Mouse (Mus musculus): Measurements from ENCODE around the gene Cdc6. TPM values are rescaled to one million over a fixed set of nuclear protein-coding genes. Genes with fewer than 3 reads are reported as not detected.
"Not testable (repeated sequence)": the region's sequence is repeated elsewhere in the genome, so short reads cannot be mapped to it uniquely, and the experiment has no call there.

Gene Cdc6
- polyA plus RNA-seq, 1 experiment from 2014 or later: 7.0 TPM

- TF ChIP-seq CTCF (IDR thresholded peaks at IDR 0.05; ENCODE audit: low read depth) (no peak), EP300 (optimal IDR thresholded peaks at IDR 0.05) (no peak)
- Histone ChIP-seq H3K27me3 (ENCODE audit: control insufficient read depth, insufficient read depth, low read length) (no peaks in the 10 kb centered on the region), H3K9ac (ENCODE audit: low read length) (peak overlapping the region; percentile 27; the same call in 1 of the 2 replicates), H3K27ac (replicated peaks) (peak overlapping the region; percentile 61), H3K36me3 (ENCODE audit: control insufficient read depth, insufficient read depth, low read length) (no peaks in the 10 kb centered on the region), H3K4me3 (ENCODE audit: low read depth, low read length) (no peak overlapping the region), H3K9me3 (ENCODE audit: control insufficient read depth, low read length) (no peaks in the 10 kb centered on the region), H3K4me2 (replicated peaks; ENCODE audit: low read depth) (0 out of 2 replicates have a peak overlapping the region, but pooled peaks have one; percentile 6), H3K4me1 (replicated peaks; ENCODE audit: control insufficient read depth, insufficient read depth) (peaks cover 55% of the 10 kb centered on the region)
- WGBS: 23% methylated on average over 10 of the region's 10 CpGs
- ATAC-seq (ENCODE audit: low FRiP score, low TSS enrichment) (no peak), DNase-seq (ENCODE audit: low spot score) (peak; percentile 27)
These were observed 23.3 kb downstream of the Cdc6 start for GRCm38 (mm10) chr11:98930773-98931512.

DNA sequence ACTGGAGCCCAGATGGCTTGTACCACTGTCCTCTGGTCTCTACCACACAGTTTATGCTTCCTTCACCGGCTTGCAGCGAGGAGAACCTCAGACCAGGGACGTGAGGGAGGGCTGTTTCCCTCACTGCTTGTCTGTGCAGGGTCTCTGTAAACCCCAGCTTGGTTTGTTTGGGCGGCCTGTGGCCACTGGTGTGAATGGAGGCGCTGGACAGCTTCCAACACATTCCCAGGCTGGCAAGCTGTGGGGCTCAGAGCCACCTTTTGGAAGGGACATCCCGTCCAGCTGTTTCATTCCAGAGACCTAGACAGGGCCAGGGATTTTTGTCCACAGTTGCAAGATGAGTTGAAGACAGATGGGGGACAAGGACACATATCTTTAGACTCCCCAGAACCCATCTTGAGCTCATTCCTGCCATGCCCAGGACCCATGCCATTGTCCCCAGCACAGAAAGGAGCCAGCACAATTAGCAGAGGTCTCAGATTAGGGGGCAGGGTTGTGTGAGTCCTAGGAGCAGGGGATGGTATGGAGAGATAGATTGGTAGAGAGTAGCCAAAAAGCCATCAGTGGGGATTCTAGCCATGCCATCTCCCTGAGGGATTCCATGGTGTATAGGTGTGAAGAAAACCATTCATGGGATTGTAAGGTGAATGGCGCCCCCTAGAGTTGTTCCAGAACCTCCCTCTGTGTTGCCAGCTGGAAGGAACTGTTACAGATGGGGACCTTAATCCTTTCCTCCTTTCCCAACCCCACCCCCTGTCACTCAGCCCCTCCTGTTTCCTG is 24.1 kb downstream of the Cdc6 start:
- Histone ChIP-seq H3K4me2 (replicated peaks; ENCODE audit: low read depth) (peak overlapping the region; percentile 27; the same call in 1 of the 2 replicates), H3K4me3 (ENCODE audit: low read depth, low read length) (no peak overlapping the region), H3K27ac (replicated peaks) (peak overlapping the region; percentile 61), H3K9ac (ENCODE audit: low read length) (peak overlapping the region; percentile 27; the same call in 1 of the 2 replicates), H3K9me3 (ENCODE audit: control insufficient read depth, low read length) (no peaks in the 10 kb centered on the region), H3K4me1 (replicated peaks; ENCODE audit: control insufficient read depth, insufficient read depth) (peaks cover 56% of the 10 kb centered on the region), H3K36me3 (ENCODE audit: control insufficient read depth, insufficient read depth, low read length) (no peaks in the 10 kb centered on the region), H3K27me3 (ENCODE audit: control insufficient read depth, insufficient read depth, low read length) (no peaks in the 10 kb centered on the region)
- TF ChIP-seq CTCF (IDR thresholded peaks at IDR 0.05; ENCODE audit: low read depth) (peak; percentile 56), EP300 (optimal IDR thresholded peaks at IDR 0.05) (no peak)
- ATAC-seq (ENCODE audit: low FRiP score, low TSS enrichment) (no peak), DNase-seq (ENCODE audit: low spot score) (peak; percentile 38)
- 16% methylated on average over 7 of the region's 7 CpGs for WGBS

- peaks cover 54% of the 10 kb centered on the region for H3K4me1 ChIP-seq (replicated peaks; ENCODE audit: control insufficient read depth, insufficient read depth)
- no peak overlapping the region for H3K4me3 ChIP-seq (ENCODE audit: low read depth, low read length)
- no peak overlapping the region for H3K9ac ChIP-seq (ENCODE audit: low read length)
- H3K27me3 ChIP-seq (ENCODE audit: control insufficient read depth, insufficient read depth, low read length): no peaks in the 10 kb centered on the region
- TF ChIP-seq EP300 (optimal IDR thresholded peaks at IDR 0.05) (no peak), CTCF (IDR thresholded peaks at IDR 0.05; ENCODE audit: low read depth) (no peak)
- H3K4me2 ChIP-seq (replicated peaks; ENCODE audit: low read depth): peak overlapping the region; percentile 27
- 10% methylated on average over 19 of the region's 19 CpGs for WGBS
- peak overlapping the region; percentile 79 for H3K27ac ChIP-seq (replicated peaks)
- no peaks in the 10 kb centered on the region for H3K36me3 ChIP-seq (ENCODE audit: control insufficient read depth, insufficient read depth, low read length)
- H3K9me3 ChIP-seq (ENCODE audit: control insufficient read depth, low read length): no peaks in the 10 kb centered on the region
- peak; percentile 62 for DNase-seq (ENCODE audit: low spot score)
- ATAC-seq (ENCODE audit: low FRiP score, low TSS enrichment): no peak
These were observed 24.9 kb downstream of the Cdc6 start for GRCm38 (mm10) chr11:98932293-98933091.

- H3K9ac ChIP-seq (ENCODE audit: low read length): no peak overlapping the region; the same call in 1 of the 2 replicates
- no peaks in the 10 kb centered on the region for H3K36me3 ChIP-seq (ENCODE audit: control insufficient read depth, insufficient read depth, low read length)
- no peaks in the 10 kb centered on the region for H3K9me3 ChIP-seq (ENCODE audit: control insufficient read depth, low read length)
- peak; percentile 83 for DNase-seq (ENCODE audit: low spot score)
- peak overlapping the region; percentile 79 for H3K27ac ChIP-seq (replicated peaks)
- ATAC-seq (ENCODE audit: low FRiP score, low TSS enrichment): peak; percentile 3; the same call in 1 of the 2 replicates
- TF ChIP-seq EP300 (optimal IDR thresholded peaks at IDR 0.05): peak; percentile 35
- peak; percentile 73 for TF ChIP-seq CTCF (IDR thresholded peaks at IDR 0.05; ENCODE audit: low read depth)
- no peak overlapping the region for H3K4me3 ChIP-seq (ENCODE audit: low read depth, low read length)
- WGBS: 16% methylated on average over 9 of the region's 9 CpGs
- H3K4me2 ChIP-seq (replicated peaks; ENCODE audit: low read depth): peak overlapping the region; percentile 27
- peaks cover 49% of the 10 kb centered on the region for H3K4me1 ChIP-seq (replicated peaks; ENCODE audit: control insufficient read depth, insufficient read depth)
- no peaks in the 10 kb centered on the region for H3K27me3 ChIP-seq (ENCODE audit: control insufficient read depth, insufficient read depth, low read length)
These were observed 25.6 kb downstream of the Cdc6 start for GRCm38 (mm10) chr11:98933151-98933550.

DNA sequence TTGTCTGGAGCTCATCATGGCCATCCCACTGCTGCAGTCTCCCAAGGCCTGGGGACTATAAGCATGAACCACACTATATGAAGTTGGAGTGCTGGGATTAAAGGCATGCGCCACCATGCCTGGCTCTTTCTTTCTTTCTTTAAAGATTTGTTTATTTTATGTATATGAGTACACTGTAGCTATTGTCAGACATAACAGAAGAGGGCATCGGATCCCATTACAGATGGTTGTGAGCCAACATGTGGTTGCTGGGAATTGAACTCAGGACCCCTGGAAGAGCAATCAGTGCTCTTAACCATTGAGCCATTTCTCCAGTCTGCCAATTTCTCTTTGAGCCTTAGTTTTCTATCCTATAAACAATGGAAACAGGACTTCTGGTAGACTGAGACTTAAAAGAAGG is 26.2 kb downstream of the Cdc6 start:
- H3K4me1 ChIP-seq (replicated peaks; ENCODE audit: control insufficient read depth, insufficient read depth): peaks cover 42% of the 10 kb centered on the region
- not testable (repeated sequence) for H3K4me3 ChIP-seq (ENCODE audit: low read depth, low read length); H3K36me3 ChIP-seq (ENCODE audit: control insufficient read depth, insufficient read depth, low read length); H3K9me3 ChIP-seq (ENCODE audit: control insufficient read depth, low read length); H3K9ac ChIP-seq (ENCODE audit: low read length); DNase-seq (ENCODE audit: low spot score); H3K27me3 ChIP-seq (ENCODE audit: control insufficient read depth, insufficient read depth, low read length); H3K4me2 ChIP-seq (replicated peaks; ENCODE audit: low read depth); ATAC-seq (ENCODE audit: low FRiP score, low TSS enrichment); H3K27ac ChIP-seq (replicated peaks)
- 54% methylated on average over 2 of the region's 2 CpGs for WGBS
